Mouse (Mus musculus) right cerebral cortex, postnatal 25 days (tissue): ENCODE data around the gene Kif21b.
A peak's percentile ranks its signal among the peaks of the same experiment; 100 is the strongest.

ENCODE experiments used
- DNase-seq: peaks from one replicate; pipeline ENCODE4 v3.0.0; 2022

The Kif21b gene

GRCm38 (mm10) chr1:136160297-136160696 is 29.1 kb downstream of the Kif21b start:
- DNase-seq = no peak

GRCm38 (mm10) chr1:136160930-136161329 is 29.7 kb downstream of the Kif21b start:
- no peak for DNase-seq

GRCm38 (mm10) chr1:136161333-136161921 is 30.2 kb downstream of the Kif21b start:
- DNase-seq = no peak

- DNase-seq = no peak
Observed at GRCm38 (mm10) chr1:136165436-136165835, 34.2 kb downstream of the Kif21b start.

- DNase-seq = no peak
Observed at GRCm38 (mm10) chr1:136167657-136168056, 36.5 kb downstream of the Kif21b start.

GRCm38 (mm10) chr1:136170109-136170508 is 38.9 kb downstream of the Kif21b start:
- DNase-seq = peak; percentile 72

GRCm38 (mm10) chr1:136172696-136173095 is 41.5 kb downstream of the Kif21b start:
- DNase-seq = no peak

GRCm38 (mm10) chr1:136174101-136174606 is 43.0 kb downstream of the Kif21b start:
- no peak for DNase-seq

DNA sequence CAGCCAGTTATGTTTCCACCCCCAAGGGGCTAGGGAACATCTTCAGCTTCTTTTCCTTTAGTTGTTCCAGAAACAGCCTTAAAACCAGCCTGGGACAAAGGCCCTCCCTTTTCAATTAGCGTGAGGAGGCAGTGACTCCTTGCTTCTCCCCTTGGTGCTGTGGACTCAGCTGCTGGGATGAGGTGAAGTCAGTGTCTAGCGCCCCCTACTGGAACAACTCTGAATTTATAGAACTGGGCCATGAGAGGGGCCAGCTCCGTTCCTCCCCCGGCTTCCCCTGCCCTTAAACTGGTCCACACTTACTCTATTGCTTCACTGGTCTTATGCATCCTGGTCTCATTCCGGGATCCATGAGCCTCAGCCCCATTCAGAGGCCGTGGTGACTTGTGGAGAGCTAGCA is 44.0 kb downstream of the Kif21b start:
- no peak for DNase-seq

GRCm38 (mm10) chr1:136177085-136177484 is 45.9 kb downstream of the Kif21b start:
- no peak for DNase-seq

DNA sequence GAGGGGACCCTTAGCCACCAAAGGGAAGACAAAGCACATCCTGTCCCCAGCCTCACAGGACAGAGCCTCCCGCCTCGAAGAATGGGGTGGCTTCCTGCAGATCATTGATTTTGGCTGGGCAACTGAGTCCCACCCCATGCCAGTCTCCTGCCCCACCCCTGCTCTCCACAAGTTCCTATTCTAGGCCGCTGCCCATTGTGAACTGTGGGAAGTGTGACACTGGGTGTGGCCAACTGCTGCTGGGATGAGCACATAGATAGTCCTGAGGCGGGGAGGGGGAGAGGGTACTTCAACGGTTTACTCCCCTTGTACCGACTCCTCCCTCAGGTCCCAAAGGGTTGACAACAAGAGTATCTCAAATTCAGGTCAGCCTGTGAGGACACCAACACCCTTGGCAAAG is 47.6 kb downstream of the Kif21b start:
- DNase-seq = no peak

DNA sequence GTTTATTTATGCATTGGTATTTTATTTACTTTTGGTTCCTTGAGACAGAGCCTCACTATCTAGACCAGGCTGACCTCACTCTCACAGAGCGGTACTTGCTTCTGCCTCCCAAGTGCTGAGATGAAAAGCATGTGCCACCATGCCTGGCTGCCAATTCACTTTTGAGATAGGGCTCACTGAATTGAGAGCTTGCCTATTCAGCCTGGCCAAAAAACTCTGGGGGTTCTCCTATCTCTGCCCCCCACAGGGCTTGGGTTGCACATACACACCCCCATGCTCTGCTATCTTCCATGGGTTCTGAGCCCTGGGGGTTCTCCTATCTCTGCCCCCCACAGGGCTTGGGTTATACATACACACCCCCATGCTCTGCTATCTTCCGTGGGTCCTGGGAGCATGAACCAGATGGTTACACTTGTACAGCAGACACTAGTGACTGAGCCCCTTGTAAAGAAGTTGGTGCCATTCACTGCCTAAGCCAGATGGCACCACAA is 48.4 kb downstream of the Kif21b start:
- no peak for DNase-seq

DNA sequence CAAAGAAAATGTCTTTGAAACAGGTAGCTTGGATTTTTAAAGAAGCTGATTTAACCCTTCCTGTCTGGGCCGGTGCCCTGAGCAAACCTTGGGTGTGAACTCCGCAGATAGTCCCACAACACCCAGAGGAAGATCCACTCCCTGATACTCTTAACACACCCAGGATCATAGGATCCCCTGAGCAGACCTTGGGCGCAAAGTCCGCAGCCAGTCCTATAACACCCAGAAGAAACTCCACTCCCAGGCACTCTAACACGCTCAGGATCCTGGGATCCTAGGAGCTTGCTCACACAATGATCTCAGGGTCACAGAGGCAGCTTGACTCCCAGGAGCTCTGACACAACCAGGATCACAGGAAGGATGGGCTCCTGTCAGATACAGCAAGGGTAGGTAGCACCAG is 58.8 kb downstream of the Kif21b start:
- DNase-seq = no peak

DNA sequence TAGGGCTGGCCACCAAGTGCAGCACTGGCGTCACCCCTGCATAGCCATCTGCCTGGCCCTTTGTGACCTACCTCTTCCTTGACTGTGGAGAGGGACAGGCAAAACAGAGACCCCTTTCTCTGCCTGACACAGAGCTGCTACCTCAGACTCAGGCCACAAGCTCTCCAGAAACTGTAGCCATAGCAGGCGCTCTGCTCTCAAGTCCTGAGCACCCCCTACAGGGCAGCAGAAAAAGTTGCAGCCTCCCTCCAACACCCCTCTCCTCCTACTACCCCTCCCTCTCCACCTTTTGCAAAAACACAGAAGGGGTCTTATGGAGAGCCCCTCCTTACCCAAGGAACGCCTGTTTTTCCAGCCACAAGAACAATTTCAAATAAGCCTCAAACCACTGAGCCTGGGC is 81.6 kb downstream of the Kif21b start, which contains the start of gene Mroh3:
Gene Mroh3, minus strand, starts transcription at position 26 of the 400 bp plus-strand sequence.
- peak; percentile 28 for DNase-seq

DNA sequence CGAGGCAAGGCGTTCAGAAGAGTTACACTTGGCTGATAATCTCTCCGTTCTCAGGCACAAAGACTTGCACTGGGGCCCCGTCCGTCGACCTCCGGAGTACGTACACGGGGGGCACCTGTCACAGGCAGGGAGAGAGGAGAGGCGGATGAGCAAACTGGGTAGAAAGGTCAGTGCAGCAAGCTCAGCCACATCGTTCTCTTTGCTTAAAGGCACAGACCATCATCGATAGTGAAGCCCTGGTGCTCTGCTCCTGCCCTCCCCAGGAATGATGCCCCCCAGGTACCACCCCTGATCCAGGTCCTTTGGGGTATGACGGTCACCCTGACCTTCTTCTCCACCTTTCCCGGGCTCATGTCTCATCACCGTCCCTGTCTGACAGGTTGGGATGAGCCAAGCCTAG is 83.1 kb downstream of the Kif21b start:
- no peak for DNase-seq

DNA sequence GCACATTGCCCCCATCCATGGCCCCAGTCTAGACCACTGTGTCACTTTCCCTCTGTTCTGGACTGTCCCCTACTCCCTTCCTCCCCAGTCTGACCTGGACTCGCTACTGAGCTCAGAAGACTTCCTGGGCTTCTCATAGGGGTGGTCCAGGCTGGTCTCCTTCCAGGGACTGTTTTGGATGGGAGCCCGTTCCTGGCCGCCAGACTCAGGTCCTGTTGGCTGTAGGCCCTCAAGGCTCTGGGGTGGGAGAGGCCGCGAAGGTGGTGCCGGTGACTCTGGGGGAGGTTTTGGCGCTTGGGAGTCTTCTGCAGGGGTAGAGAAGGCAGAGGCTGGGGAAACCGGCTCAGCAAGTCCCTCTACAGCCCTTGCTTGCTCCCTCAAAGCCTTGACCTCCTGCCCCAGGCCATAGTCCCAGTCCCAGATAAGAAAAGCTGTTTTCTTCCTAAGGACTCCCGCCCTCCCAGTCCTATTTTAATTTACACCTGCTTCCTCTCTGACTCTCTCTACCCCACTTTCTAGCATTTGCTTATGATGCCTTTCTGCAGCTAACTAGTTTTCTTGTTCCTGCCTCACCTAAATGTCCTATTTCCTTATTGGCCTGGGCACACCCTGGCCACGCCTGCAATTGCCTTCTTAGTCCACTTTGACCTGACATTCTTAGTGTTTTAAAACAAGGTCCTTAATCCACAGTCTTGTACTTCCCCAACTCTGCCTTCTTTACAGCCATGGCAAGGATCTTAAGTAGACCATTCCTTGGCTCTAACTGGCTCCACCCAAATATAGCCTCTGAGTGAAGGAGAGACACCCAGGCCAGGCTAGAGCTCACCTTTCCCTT is 89.1 kb downstream of the Kif21b start:
- no peak for DNase-seq

GRCm38 (mm10) chr1:136222386-136222785 is 91.2 kb downstream of the Kif21b start:
- DNase-seq = no peak

DNA sequence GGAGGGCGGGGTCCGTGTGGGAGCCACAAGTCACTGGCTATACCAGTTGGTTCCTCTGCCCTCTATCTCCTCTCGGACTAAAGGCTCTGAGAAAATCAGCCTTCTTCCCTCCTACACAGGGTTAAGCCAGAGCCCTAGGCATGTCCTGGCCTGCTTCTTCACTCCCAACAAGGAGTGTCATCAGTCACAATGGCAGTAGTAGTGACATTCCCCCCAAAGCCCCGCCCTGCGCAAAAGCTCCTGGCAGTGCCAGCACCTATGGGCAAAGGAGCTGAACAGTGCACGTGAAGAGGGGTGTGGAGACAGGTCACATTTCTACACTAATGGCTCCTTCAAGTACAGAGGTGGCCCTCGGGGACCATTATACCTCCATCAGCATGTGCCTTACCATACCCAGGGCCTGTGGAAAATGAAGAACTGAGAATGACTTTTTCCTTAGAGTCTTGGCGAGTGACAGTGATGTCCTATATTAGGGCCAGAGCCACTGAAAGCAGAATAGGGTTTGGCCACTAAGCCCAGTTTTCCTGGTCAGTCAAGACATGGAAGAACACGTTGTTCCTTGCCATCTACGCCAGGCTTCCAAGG is 92.7 kb downstream of the Kif21b start:
- DNase-seq = no peak

- DNase-seq = no peak
Observed at GRCm38 (mm10) chr1:136225846-136226245, 94.7 kb downstream of the Kif21b start.

DNA sequence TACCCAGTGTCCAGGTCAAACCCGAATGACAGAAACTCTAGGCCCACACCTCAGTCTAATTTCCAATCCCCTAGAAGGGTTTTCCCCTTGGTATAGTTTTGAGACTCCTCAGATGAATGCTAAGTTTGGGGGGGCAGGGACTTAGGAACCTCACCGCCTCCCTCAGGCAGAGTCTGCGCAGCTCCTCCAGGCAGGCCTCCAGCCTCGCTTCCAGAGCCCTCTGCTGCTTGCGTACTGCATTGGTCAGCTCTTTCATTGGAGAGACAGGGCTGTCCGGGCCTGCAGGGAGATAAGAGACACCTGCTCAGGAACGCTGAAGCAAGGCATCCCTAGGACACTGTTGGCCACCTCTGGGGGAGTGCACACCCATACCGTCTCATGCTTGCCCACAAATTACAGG is 95.4 kb downstream of the Kif21b start:
- DNase-seq = no peak
